Mouse (Mus musculus) heart, postnatal 0 days (tissue): ENCODE measurements around the gene Pdha1. TPM values are rescaled to one million over a fixed set of nuclear protein-coding genes. Genes with fewer than 3 reads are reported as not detected.

Experiments
- ATAC-seq: fragments of 200-750 bp; cut with Nextera tagmentation; 2 replicates; pipeline ENCODE4 v1.8.0; 2017; ENCODE audit warnings: low read depth, moderate number of reproducible peaks, moderate library complexity; ENCODE audit not compliant: insufficient read depth
- DNase-seq: peaks from one replicate; pipeline ENCODE4 v3.0.0-alpha.2; 2016; ENCODE audit warnings: low spot score
- H3K27ac ChIP-seq: fragments of 300-500 bp; sonication (generic); 2 replicates; pipeline ENCODE4 v1.5.1; 2014; ENCODE audit warnings: low read depth, mild to moderate bottlenecking
- H3K27me3 ChIP-seq: fragments of 300-500 bp; sonication (generic); 2 replicates; pipeline ENCODE4 v1.6.1; 2014; ENCODE audit warnings: low read length, mixed read lengths; ENCODE audit not compliant: control insufficient read depth, insufficient read depth
- H3K36me3 ChIP-seq: fragments of 300-500 bp; sonication (generic); replicated peaks from 2 replicates; pipeline ENCODE4 v1.6.1; 2014; ENCODE audit warnings: low read length, mixed read lengths; ENCODE audit not compliant: control insufficient read depth, insufficient read depth
- H3K4me1 ChIP-seq: fragments of 300-500 bp; sonication (generic); 2 replicates; pipeline ENCODE4 v1.6.1; 2014; ENCODE audit warnings: antibody characterized with exemption; ENCODE audit not compliant: control insufficient read depth, insufficient read depth
- H3K4me2 ChIP-seq: fragments of 300-500 bp; sonication (generic); 2 replicates; pipeline ENCODE4 v1.6.1; 2014; ENCODE audit warnings: low read depth, mild to moderate bottlenecking, low read length, moderate library complexity
- H3K4me3 ChIP-seq: fragments of 300-500 bp; sonication (generic); 2 replicates; pipeline ENCODE4 v1.5.1; 2014; ENCODE audit warnings: low read depth, low read length
- H3K9ac ChIP-seq: fragments of 300-500 bp; sonication (generic); replicated peaks from 2 replicates; pipeline ENCODE4 v1.6.1; 2014; ENCODE audit warnings: low read depth, low read length, mixed read lengths
- H3K9me3 ChIP-seq: fragments of 300-500 bp; sonication (generic); replicated peaks from 2 replicates; pipeline ENCODE4 v1.6.1; 2016; ENCODE audit warnings: low read length; ENCODE audit not compliant: control insufficient read depth
- CTCF ChIP-seq: IDR thresholded peaks from 2 replicates; pipeline ENCODE4 v1.5.1; 2016; ENCODE audit warnings: antibody characterized with exemption, control low read depth, low read depth
- EP300 ChIP-seq: IDR thresholded peaks from 2 replicates; pipeline ENCODE4 v1.6.1; 2016; ENCODE audit warnings: antibody characterized with exemption, low read depth
- WGBS: fragments of 180-500 bp; shearing (Covaris S2); extraction: QIAGEN DNeasy Blood & Tissue Kit; methylation state at CpG from one replicate; pipeline ENCODE4 v1.1.7; 2014; 5-methylcytosine and 5-hydroxymethylcytosine counted together
- polyA plus RNA-seq: library from polyadenylated mRNA; unstranded; fragments of >200 nt; fragmentation: Nextera tagmentation; extraction: Ambion mirVana; gene quantifications from 2 replicates; pipeline ENCODE4 v1.2.1, GENCODE M21; 2015
- total RNA-seq: library from RNA; depleted of rRNA; stranded (reverse); fragments of >200 nt; gene quantifications from 2 replicates; pipeline ENCODE4 v1.2.3, GENCODE M21; 2014; ENCODE audit warnings: low replicate concordance

Pdha1 gene
- total and polyA plus RNA-seq, 2 experiments from 2014 or later = 388 to 506 TPM

DNA sequence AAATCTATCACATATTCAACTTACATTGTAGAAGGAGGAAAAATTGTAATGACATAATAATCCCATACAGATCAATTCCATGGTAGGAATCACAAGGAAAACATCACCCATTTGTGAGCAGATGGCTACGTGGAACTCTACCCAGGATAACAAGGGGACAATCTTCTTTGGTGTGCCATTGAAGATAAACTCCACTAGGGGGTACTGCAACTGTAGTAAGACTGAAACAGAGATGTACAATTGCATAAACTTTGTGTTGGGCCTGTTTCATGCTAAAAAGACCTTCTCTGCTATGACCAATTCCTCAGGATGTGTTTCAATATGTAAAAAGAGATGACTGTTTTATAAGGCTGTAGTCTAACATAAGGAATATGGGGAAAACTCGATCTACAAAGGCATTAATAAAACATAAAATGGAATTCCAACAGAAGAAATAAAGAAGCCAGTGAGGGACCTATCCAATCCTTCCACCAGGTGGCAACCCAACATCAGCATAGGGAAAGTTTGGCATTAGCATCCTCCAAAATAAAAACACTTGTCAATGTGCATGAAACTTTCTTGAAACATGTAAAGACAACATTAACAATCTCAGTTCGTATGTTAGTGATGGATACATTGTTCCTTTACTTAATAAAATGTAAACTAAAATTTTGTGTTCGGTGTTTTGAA is 15.1 kb upstream of the Pdha1 start:
- TF ChIP-seq EP300 = no peak
- peak; percentile 59 for TF ChIP-seq CTCF
- Histone ChIP-seq H3K4me1 (no peaks in the 10 kb centered on the region), H3K36me3 (no peaks in the 10 kb centered on the region), H3K27me3 (no peaks in the 10 kb centered on the region), H3K4me3 (no peak overlapping the region), H3K27ac (no peak overlapping the region), H3K4me2 (no peak overlapping the region), H3K9me3 (no peaks in the 10 kb centered on the region), H3K9ac (no peak overlapping the region)
- 41% methylated on average over 4 of the region's 4 CpGs for WGBS
- peak; percentile 26 for DNase-seq
- no peak for ATAC-seq

DNA sequence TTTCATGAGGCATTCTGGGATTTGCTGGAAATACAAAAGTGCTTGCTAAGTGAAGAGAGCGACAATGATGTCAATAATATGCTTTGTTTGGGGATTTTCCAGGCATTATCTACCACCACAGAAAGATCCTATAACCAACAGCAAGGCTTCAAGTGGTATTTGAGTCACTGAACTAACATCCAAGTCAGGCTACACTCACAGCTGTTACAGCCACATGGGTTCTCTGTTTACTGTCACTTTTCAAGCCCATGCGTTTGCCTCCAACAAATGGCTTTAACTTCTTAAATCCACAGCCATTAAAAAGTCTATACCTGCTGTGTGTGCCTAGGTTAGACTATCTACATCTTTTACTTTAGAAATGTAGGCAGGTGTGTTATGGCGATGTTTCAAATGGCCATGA is 10.6 kb upstream of the Pdha1 start:
- H3K4me2 ChIP-seq = no peak overlapping the region
- no peaks in the 10 kb centered on the region for H3K4me1 ChIP-seq
- no peaks in the 10 kb centered on the region for H3K36me3 ChIP-seq
- 83% methylated on average over 3 of the region's 3 CpGs for WGBS
- DNase-seq (no peak), ATAC-seq (no peak)
- no peak overlapping the region for H3K27ac ChIP-seq
- H3K9me3 ChIP-seq = no peaks in the 10 kb centered on the region
- no peak overlapping the region for H3K9ac ChIP-seq
- TF ChIP-seq CTCF (no peak), EP300 (no peak)
- no peak overlapping the region for H3K4me3 ChIP-seq
- no peaks in the 10 kb centered on the region for H3K27me3 ChIP-seq

DNA sequence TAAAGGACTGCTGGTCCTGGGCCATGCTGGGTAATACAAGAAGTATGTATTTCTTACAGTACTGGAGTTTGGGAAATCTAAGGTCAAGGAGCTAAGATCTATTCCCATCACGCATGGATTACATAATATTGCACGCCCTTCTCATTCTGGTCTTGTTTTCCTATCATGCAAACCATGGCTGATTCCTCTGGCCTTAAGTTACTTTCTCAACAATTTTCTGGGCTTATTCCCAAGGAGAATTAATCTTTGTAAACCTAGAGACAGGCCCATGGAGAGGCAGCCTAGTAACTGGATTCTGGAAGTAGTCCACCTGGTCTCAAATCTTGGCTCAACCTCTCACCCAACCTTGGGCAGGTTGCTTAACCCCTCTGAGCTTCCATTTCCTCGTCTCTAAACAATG is 9.2 kb upstream of the Pdha1 start:
- Histone ChIP-seq H3K36me3 (no peaks in the 10 kb centered on the region), H3K4me1 (no peaks in the 10 kb centered on the region), H3K27me3 (no peaks in the 10 kb centered on the region), H3K9me3 (no peaks in the 10 kb centered on the region), H3K4me2 (no peak overlapping the region), H3K4me3 (no peak overlapping the region), H3K9ac (no peak overlapping the region), H3K27ac (no peak overlapping the region)
- 78% methylated on average over 3 of the region's 3 CpGs for WGBS
- ATAC-seq (no peak), DNase-seq (no peak)
- TF ChIP-seq CTCF (no peak), EP300 (no peak)

DNA sequence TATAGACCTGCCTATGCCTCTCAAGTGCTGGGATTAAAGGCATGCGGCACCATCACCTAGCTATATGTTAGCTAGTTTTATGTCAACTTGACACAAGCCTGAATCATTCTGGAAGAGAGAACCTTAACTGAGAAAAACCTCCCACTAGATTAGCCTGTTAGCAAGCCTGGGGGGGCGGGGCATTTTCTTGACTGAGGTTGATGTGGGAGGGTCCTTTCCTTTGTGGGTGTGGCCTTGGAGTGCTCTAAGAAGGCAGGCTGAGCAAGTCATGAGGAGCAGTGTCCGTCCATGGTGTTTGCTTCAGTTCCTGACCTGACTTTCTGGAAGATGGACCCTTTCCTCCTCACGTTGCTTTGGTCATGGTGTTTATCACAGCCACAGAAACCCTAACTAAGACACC is 8.6 kb upstream of the Pdha1 start:
- Histone ChIP-seq H3K36me3 (no peaks in the 10 kb centered on the region), H3K9ac (no peak overlapping the region), H3K4me2 (no peak overlapping the region), H3K27ac (no peak overlapping the region), H3K4me1 (no peaks in the 10 kb centered on the region), H3K27me3 (no peaks in the 10 kb centered on the region), H3K9me3 (no peaks in the 10 kb centered on the region), H3K4me3 (no peak overlapping the region)
- TF ChIP-seq CTCF = no peak
- no peak for TF ChIP-seq EP300
- DNase-seq = no peak
- ATAC-seq = no peak
- WGBS = 76% methylated on average over 4 of the region's 4 CpGs

DNA sequence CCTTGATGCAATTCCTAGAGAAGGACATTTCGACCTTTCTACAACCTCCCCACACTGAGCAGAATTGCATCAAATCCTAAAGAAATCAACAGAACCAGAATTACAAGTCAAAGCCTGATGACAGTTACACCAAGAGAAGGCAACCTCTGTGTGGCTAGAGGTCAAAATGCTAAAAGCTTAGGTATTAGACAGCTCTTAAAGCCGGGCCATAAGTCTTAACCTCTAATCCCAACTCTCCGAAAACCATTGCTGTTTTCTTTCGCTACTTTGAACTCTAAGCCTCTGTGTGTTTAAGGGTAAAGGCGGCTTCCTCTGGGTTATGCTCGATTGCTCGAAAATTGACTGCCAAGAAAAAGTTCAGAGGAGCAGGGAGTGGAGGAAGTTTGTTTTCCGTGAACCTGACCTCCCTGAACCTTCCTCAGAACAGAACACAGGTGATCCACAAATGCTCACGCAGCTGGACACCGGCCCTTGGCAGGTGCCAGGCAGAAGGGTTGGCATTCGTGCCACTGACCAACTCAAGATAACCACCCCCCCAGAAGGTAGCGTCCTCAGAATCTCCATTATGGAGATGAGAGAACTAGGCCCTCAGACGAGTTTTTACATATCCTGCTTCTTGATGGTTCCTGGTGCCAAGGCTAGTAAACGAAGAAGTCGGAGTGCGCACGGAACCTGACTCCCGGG is 894 bp downstream of the Pdha1 start:
- WGBS = 16% methylated on average over 18 of the region's 18 CpGs
- Histone ChIP-seq H3K9ac (peak overlapping the region; percentile 81), H3K4me2 (peak overlapping the region; percentile 68), H3K9me3 (no peaks in the 10 kb centered on the region), H3K27ac (peak overlapping the region; percentile 98), H3K27me3 (no peaks in the 10 kb centered on the region), H3K4me1 (no peaks in the 10 kb centered on the region; the same call in 1 of the 2 replicates), H3K36me3 (no peaks in the 10 kb centered on the region), H3K4me3 (peak overlapping the region; percentile 77)
- TF ChIP-seq CTCF = no peak
- no peak for TF ChIP-seq EP300
- no peak for DNase-seq
- no peak for ATAC-seq
